Comparison of ENCODE assay signal across 28 mouse cellular contexts in the genomic region with DNA sequence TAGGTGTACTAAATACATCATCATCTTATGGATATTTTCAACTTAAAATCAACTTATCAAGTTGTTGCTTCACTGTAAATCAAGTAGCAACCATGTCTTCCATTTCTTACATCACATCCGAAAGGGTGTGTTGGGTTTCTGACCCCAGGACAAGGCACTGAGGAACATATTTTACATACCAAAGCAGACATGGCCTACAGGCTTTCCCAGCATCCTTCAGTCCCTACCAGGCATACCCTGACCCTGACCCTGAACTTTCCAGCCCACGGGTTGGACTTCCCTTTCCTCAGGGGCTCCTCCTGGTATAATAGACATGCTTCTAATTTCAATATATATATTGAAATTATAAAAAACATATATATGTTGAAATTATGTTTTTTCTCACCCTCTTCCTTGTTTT. TPM values are rescaled to one million over a fixed set of nuclear protein-coding genes. Genes with fewer than 3 reads are reported as not detected.
DNase-seq lines count a peak whose midpoint lies in the region; ATAC-seq and TF ChIP-seq lines count a peak whose summit lies in the region.
"Had no signal": no experiment of that assay in that cellular context is flagged by ENCODE, and none has a peak within 500 bp of the region (broad histone marks: within the 10 kb centered on the region; RNA-seq: fewer than 3 reads in every experiment).

No protein-coding gene starts in this region.

- no peak overlapping the region for H3K27ac ChIP-seq in heart, embryonic 12.5 days (ENCODE audit: poor library complexity, severe bottlenecking)
- H3K27ac ChIP-seq in ES-Bruce4 (ENCODE audit: insufficient read depth, low read length) (0 out of 2 replicates have a peak overlapping the region, but pooled peaks have one; percentile 7), ES-E14 (ENCODE audit: insufficient read depth, low read depth, low read length, poor library complexity, severe bottlenecking) (peak overlapping the region; percentile 5; the same call in 1 of the 2 replicates)
- no peak overlapping the region for H3K27ac ChIP-seq in midbrain, postnatal 0 days (ENCODE audit: low read depth, low read length)
- H3K27ac ChIP-seq: embryonic facial prominence, embryonic 13.5 days; embryonic facial prominence, embryonic 15.5 days; forebrain, embryonic 10.5 days; forebrain, embryonic 13.5 days; forebrain, embryonic 15.5 days had no signal

- ATAC-seq in heart, embryonic 12.5 days (ENCODE audit: insufficient number of reproducible peaks, low FRiP score): no peak
- ATAC-seq in midbrain, postnatal 0 days (ENCODE audit: low FRiP score): no peak
- ATAC-seq: CD4-positive, CD25-positive, alpha-beta regulatory T cell, adult 4 months; forebrain, embryonic 13.5 days; forebrain, embryonic 15.5 days had no signal

- peak; percentile 86 for TF ChIP-seq EP300 in ES-Bruce4 (IDR thresholded peaks at IDR 0.05; ENCODE audit: insufficient read depth, low read depth, low read length)

- H3K4me2 ChIP-seq in heart, embryonic 12.5 days: no peak overlapping the region
- no peak overlapping the region for H3K4me2 ChIP-seq in midbrain, postnatal 0 days (ENCODE audit: low read depth, low read length, poor library complexity, severe bottlenecking)
- H3K4me2 ChIP-seq: embryonic facial prominence, embryonic 13.5 days; embryonic facial prominence, embryonic 15.5 days; forebrain, embryonic 13.5 days; forebrain, embryonic 15.5 days had no signal

- no peak for TF ChIP-seq POLR2A in ES-Bruce4 (IDR thresholded peaks at IDR 0.05; ENCODE audit: insufficient read depth, low read length)

- TF ChIP-seq CTCF in ES-Bruce4 (IDR thresholded peaks at IDR 0.05; ENCODE audit: low read depth, low read length): no peak
- TF ChIP-seq CTCF in midbrain, postnatal 0 days (IDR thresholded peaks at IDR 0.05): no peak

- H3K9ac ChIP-seq in heart, embryonic 12.5 days: no peak overlapping the region
- H3K9ac ChIP-seq in ES-Bruce4 (ENCODE audit: low read depth, poor library complexity, severe bottlenecking): no peak overlapping the region
- no peak overlapping the region for H3K9ac ChIP-seq in ES-E14 (ENCODE audit: insufficient read depth, low read depth, low read length, poor library complexity, severe bottlenecking)
- no peak overlapping the region for H3K9ac ChIP-seq in midbrain, postnatal 0 days (replicated peaks; ENCODE audit: low read length, poor library complexity, severe bottlenecking)
- H3K9ac ChIP-seq: embryonic facial prominence, embryonic 13.5 days; embryonic facial prominence, embryonic 15.5 days; forebrain, embryonic 13.5 days; forebrain, embryonic 15.5 days had no signal

- DNase-seq in heart, adult 11 months: peak; percentile 72
- DNase-seq in ES-E14 (ENCODE audit: low read depth, low spot score): no peak
- DNase-seq in ZHBTc4 (ENCODE audit: low read depth, low spot score): peak; percentile 67
- no peak for DNase-seq in midbrain, postnatal 0 days (ENCODE audit: low spot score)
- DNase-seq in spleen, postnatal 14 days (ENCODE audit: low spot score in 2 of 2): no peak
- DNase-seq: adrenal gland, adult 2 months; adrenal gland, postnatal 10 days; adrenal gland, postnatal 25 days; B cell, adult 2 months; cerebellum, adult 11 months; cerebellum, adult 18-20 months; cerebellum, adult 8-10 months; cerebellum, adult 9-11 months; cerebellum, postnatal 14 days; cerebellum, postnatal 36 days; embryo, embryonic 11 days had no signal

- in situ Hi-C loops in ES-E14 (cut with MboI; ENCODE audit: low sequenced_read_pairs in 2 of 2, unreplicated experiment in 2 of 2): no loop called here

- WGBS in heart, embryonic 12.5 days: 80% methylated on average over 2 of the region's 2 CpGs
- 95% methylated on average over 2 of the region's 2 CpGs for WGBS in midbrain, postnatal 0 days

- no peaks in the 10 kb centered on the region for H3K27me3 ChIP-seq in heart, embryonic 12.5 days (replicated peaks)
- no peaks in the 10 kb centered on the region for H3K27me3 ChIP-seq in ES-Bruce4 (ENCODE audit: control insufficient read depth, insufficient read depth, low read length, poor library complexity, severe bottlenecking)
- no peaks in the 10 kb centered on the region for H3K27me3 ChIP-seq in midbrain, postnatal 0 days (ENCODE audit: insufficient read depth, low read length)
- H3K27me3 ChIP-seq: CH12.LX; embryonic facial prominence, embryonic 13.5 days; embryonic facial prominence, embryonic 15.5 days; forebrain, embryonic 13.5 days; forebrain, embryonic 15.5 days had no signal

- no peaks in the 10 kb centered on the region for H3K9me3 ChIP-seq in heart, embryonic 12.5 days (replicated peaks)
- H3K9me3 ChIP-seq in ES-Bruce4 (replicated peaks; ENCODE audit: control insufficient read depth, insufficient read depth, low read length, poor library complexity, severe bottlenecking) (no peaks in the 10 kb centered on the region), ES-E14 (ENCODE audit: control insufficient read depth, insufficient read depth, low read depth, low read length) (no peaks in the 10 kb centered on the region)
- H3K9me3 ChIP-seq in midbrain, postnatal 0 days (ENCODE audit: low read length): no peaks in the 10 kb centered on the region
- H3K9me3 ChIP-seq: embryonic facial prominence, embryonic 13.5 days; embryonic facial prominence, embryonic 15.5 days; forebrain, embryonic 10.5 days; forebrain, embryonic 13.5 days; forebrain, embryonic 15.5 days had no signal

- peaks cover 9% of the 10 kb centered on the region for H3K4me1 ChIP-seq in heart, embryonic 12.5 days (replicated peaks)
- H3K4me1 ChIP-seq in ES-Bruce4 (ENCODE audit: control insufficient read depth, insufficient read depth, low read length) (peaks cover 12% of the 10 kb centered on the region), ES-E14 (ENCODE audit: control insufficient read depth in 2 of 2, insufficient read depth in 2 of 2, low read length in 2 of 2, poor library complexity in 1 of 2) (peaks cover 2 to 9% of the 10 kb centered on the region in 2 experiments; a peak in 2 of 4 replicates)
- H3K4me1 ChIP-seq in midbrain, postnatal 0 days (ENCODE audit: insufficient read depth, low read length): no peaks in the 10 kb centered on the region
- H3K4me1 ChIP-seq: embryonic facial prominence, embryonic 13.5 days; embryonic facial prominence, embryonic 15.5 days; forebrain, embryonic 10.5 days; forebrain, embryonic 13.5 days; forebrain, embryonic 15.5 days had no signal

- no peak overlapping the region for H3K4me3 ChIP-seq in heart, embryonic 12.5 days
- H3K4me3 ChIP-seq in ES-Bruce4 (ENCODE audit: low read depth, low read length) (no peak overlapping the region), ES-E14 (ENCODE audit: insufficient read depth in 1 of 2, low read depth in 1 of 2, low read length in 2 of 2, poor library complexity in 1 of 2, severe bottlenecking in 1 of 2) (0 out of 4 replicates have a peak overlapping the region, but pooled peaks of 1 of the 2 experiments have one; percentile 0)
- no peak overlapping the region for H3K4me3 ChIP-seq in midbrain, postnatal 0 days (ENCODE audit: low read depth, low read length)
- H3K4me3 ChIP-seq: embryonic facial prominence, embryonic 13.5 days; embryonic facial prominence, embryonic 15.5 days; erythroblast, embryonic 14.5 days; forebrain, embryonic 10.5 days; forebrain, embryonic 13.5 days; forebrain, embryonic 15.5 days had no signal

- H3K36me3 ChIP-seq in heart, embryonic 12.5 days: 0 out of 2 replicates have a peak, but pooled peaks cover under 1% of the 10 kb centered on the region
- peaks cover 13% of the 10 kb centered on the region; the same call in 1 of the 2 replicates for H3K36me3 ChIP-seq in ES-Bruce4 (ENCODE audit: control insufficient read depth, insufficient read depth, low read length, poor library complexity, severe bottlenecking)
- peaks cover 7% of the 10 kb centered on the region for H3K36me3 ChIP-seq in ES-E14 (ENCODE audit: control insufficient read depth, insufficient read depth, low read length, poor library complexity, severe bottlenecking)
- no peaks in the 10 kb centered on the region for H3K36me3 ChIP-seq in midbrain, postnatal 0 days (ENCODE audit: insufficient read depth, low read length)
- H3K36me3 ChIP-seq: embryonic facial prominence, embryonic 13.5 days; embryonic facial prominence, embryonic 15.5 days; forebrain, embryonic 10.5 days; forebrain, embryonic 15.5 days had no signal

TF ChIP-seq in ES-E14, 5 proteins besides CTCF, POLR2A, EP300 and RAD21:
- no peak for TF ChIP-seq ZNF384 (IDR thresholded peaks at IDR 0.05; ENCODE audit: low read depth, low read length)
- TF ChIP-seq HCFC1 (IDR thresholded peaks at IDR 0.05; ENCODE audit: borderline replicate concordance, insufficient read depth, low read length): no peak
- TF ChIP-seq ZC3H11A (IDR thresholded peaks at IDR 0.05; ENCODE audit: borderline replicate concordance, low read depth, low read length): no peak
- no peak for TF ChIP-seq MAFK (IDR thresholded peaks at IDR 0.05; ENCODE audit: insufficient read depth, low read depth, low read length)
- TF ChIP-seq CHD2 (IDR thresholded peaks at IDR 0.05; ENCODE audit: low read depth, low read length): no peak

RNA-seq across cellular contexts. Expression of a gene that starts 33.5 kb away (rescaled TPM):
- polyA plus RNA-seq in heart, embryonic 12.5 days (2016; fragmentation: Nextera tagmentation; extraction: Ambion mirVana): 159 and 174 TPM in 2 replicates
- polyA plus RNA-seq in ES-Bruce4 (2011; ENCODE audit: insufficient read depth, insufficient read length, low read depth, missing spikeins): 186 and 187 TPM in 2 replicates
- 324 and 408 TPM in 2 replicates for total RNA-seq in ES-E14 (2012; rRNA removed)
- 4.0 and 4.5 TPM in 2 replicates for total RNA-seq in midbrain, postnatal 0 days (2014; rRNA removed)
- polyA plus RNA-seq in midbrain, postnatal 0 days (2015; fragmentation: Nextera tagmentation; extraction: Ambion mirVana): 3.7 and 3.9 TPM in 2 replicates
- total RNA-seq: common myeloid progenitor, adult 5-6 weeks; MEL had no signal
- polyA plus RNA-seq: CD4-positive, CD25-positive, alpha-beta regulatory T cell, adult 4 months had no signal

Comparison
In these comparisons a context has a peak if more than half of its experiments do, and no peak if none do; other contexts are left out.
1. DNase-seq: peak in heart, adult 11 months (single experiment) and ZHBTc4 (single experiment); none in ES-E14 (single experiment), midbrain, postnatal 0 days (single experiment) and spleen, postnatal 14 days (0 of 2).
2. H3K27ac ChIP-seq: peak in ES-Bruce4 (single experiment) and ES-E14 (single experiment); none in heart, embryonic 12.5 days (single experiment) and midbrain, postnatal 0 days (single experiment).
3. RNA of a gene that starts 33.5 kb away (polyA plus RNA-seq): 186 to 187 TPM in ES-Bruce4 and 159 to 174 TPM in heart, embryonic 12.5 days; 3.7 to 3.9 TPM in midbrain, postnatal 0 days; every median in the first group is over 10 times any median in the second.